Mouse (Mus musculus) ES-E14 (cell line): Measurements from ENCODE around the gene Slx4ip. TPM values are rescaled to one million over a fixed set of nuclear protein-coding genes. Genes with fewer than 3 reads are reported as not detected.

Experiments used
- DNase-seq: peaks from one replicate; pipeline ENCODE4 v3.0.0-alpha.2; 2013; ENCODE audit warnings: low read depth, low spot score
- H3K27ac ChIP-seq: 2 replicates; pipeline ENCODE4 v1.5.1; 2012; ENCODE audit warnings: low read depth, mild to moderate bottlenecking, low read length, moderate library complexity, mixed read lengths; ENCODE audit not compliant: poor library complexity, insufficient read depth, severe bottlenecking
- H3K36me3 ChIP-seq: 2 replicates; pipeline ENCODE4 v1.6.1; 2012; ENCODE audit warnings: mild to moderate bottlenecking, low read length, moderate library complexity, mixed read lengths; ENCODE audit not compliant: control insufficient read depth, poor library complexity, insufficient read depth, severe bottlenecking
- H3K4me1 ChIP-seq, 2 experiments: fragments of 150-350 bp in 1 of 2; sonication (generic) in 1 of 2; 2 replicates each; pipeline ENCODE4 v1.6.1; 2012; ENCODE audit warnings: low read length in 2 of 2, mild to moderate bottlenecking in 1 of 2, mixed read lengths in 1 of 2; ENCODE audit not compliant: control insufficient read depth in 2 of 2, insufficient read depth in 2 of 2, poor library complexity in 1 of 2
- H3K4me3 ChIP-seq, 2 experiments: fragments of 150-350 bp in 1 of 2; sonication (generic) in 1 of 2; 2 replicates each; pipeline ENCODE4 v1.5.1; 2012; ENCODE audit warnings: low read length in 2 of 2, low read depth in 1 of 2, mild to moderate bottlenecking in 1 of 2, mixed read lengths in 1 of 2; ENCODE audit not compliant: insufficient read depth in 1 of 2, poor library complexity in 1 of 2, severe bottlenecking in 1 of 2
- H3K9ac ChIP-seq: 2 replicates; pipeline ENCODE4 v1.6.1; 2012; ENCODE audit warnings: low read depth, mild to moderate bottlenecking, low read length, mixed read lengths; ENCODE audit not compliant: poor library complexity, insufficient read depth, severe bottlenecking
- H3K9me3 ChIP-seq: fragments of 150-350 bp; sonication (generic); 2 replicates; pipeline ENCODE4 v1.6.1; 2012; ENCODE audit warnings: low read depth, mild to moderate bottlenecking, low read length; ENCODE audit not compliant: control insufficient read depth, insufficient read depth
- CHD2 ChIP-seq: IDR thresholded peaks from 2 replicates; pipeline ENCODE4 v1.6.1; 2014; ENCODE audit warnings: mild to moderate bottlenecking, low read depth, low read length, inconsistent platforms
- HCFC1 ChIP-seq: IDR thresholded peaks from 2 replicates; pipeline ENCODE4 v1.6.1; 2012; ENCODE audit warnings: low read length, inconsistent platforms, borderline replicate concordance; ENCODE audit not compliant: insufficient read depth
- MAFK ChIP-seq: IDR thresholded peaks from 2 replicates; pipeline ENCODE4 v1.6.1; 2014; ENCODE audit warnings: mild to moderate bottlenecking, low read depth, low read length, inconsistent platforms; ENCODE audit not compliant: insufficient read depth
- ZC3H11A ChIP-seq: IDR thresholded peaks from 2 replicates; pipeline ENCODE4 v1.6.1; 2012; ENCODE audit warnings: low read depth, mild to moderate bottlenecking, inconsistent platforms, low read length, borderline replicate concordance
- ZNF384 ChIP-seq: IDR thresholded peaks from 2 replicates; pipeline ENCODE4 v1.6.1; 2012; ENCODE audit warnings: low read depth, low read length, inconsistent platforms
- in situ Hi-C, 2 experiments: fragments of 600-800 bp; cut with MboI; formaldehyde crosslinking; loops; one replicate each; pipeline ENCODE4 v1.15.1; 2025; ENCODE audit warnings: low sequenced_read_pairs in 2 of 2, inconsistent platforms in 1 of 2; ENCODE audit not compliant: unreplicated experiment in 2 of 2
- total RNA-seq: library from RNA; depleted of rRNA; stranded (reverse); fragments of 300-350 nt; gene quantifications from 2 replicates; pipeline ENCODE4 v1.2.3, GENCODE M21; 2012

Gene Slx4ip
- total RNA-seq, 1 experiment = 8.1 TPM

DNA sequence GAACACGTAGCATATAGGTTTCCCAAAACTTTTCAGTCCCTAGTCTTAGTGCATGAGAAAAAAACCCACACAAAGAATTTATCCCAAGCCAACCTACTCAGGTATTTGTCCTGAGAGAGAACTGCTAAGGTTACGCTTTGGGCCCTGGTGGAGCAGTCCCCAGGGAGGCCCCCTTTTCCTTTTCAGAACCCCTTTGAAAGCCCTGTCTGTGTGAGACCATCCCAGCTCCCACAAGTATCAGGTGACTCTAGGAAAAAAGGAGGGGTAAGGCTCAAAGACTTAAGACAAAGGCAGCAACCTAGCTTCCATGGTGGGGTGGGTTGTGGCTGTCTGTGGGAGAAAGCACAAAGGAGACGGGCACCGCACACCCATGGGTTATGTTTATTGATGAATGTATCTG lies 216.2 kb downstream of the Slx4ip start:
- Histone ChIP-seq H3K36me3 (no peaks in the 10 kb centered on the region), H3K4me3 (no peak overlapping the region), H3K9me3 (no peaks in the 10 kb centered on the region), H3K9ac (no peak overlapping the region), H3K4me1 (peaks cover 2 to 13% of the 10 kb centered on the region in 2 experiments; a peak in 1 of 4 replicates), H3K27ac (no peak overlapping the region)
- DNase-seq = no peak
- no peak for TF ChIP-seq MAFK
- in situ Hi-C loops = loop anchor here in 1 of 2 experiments (25.0 kb wide), 1 partner anchor 830 kb away; no protein-coding TSS in a partner anchor

DNA sequence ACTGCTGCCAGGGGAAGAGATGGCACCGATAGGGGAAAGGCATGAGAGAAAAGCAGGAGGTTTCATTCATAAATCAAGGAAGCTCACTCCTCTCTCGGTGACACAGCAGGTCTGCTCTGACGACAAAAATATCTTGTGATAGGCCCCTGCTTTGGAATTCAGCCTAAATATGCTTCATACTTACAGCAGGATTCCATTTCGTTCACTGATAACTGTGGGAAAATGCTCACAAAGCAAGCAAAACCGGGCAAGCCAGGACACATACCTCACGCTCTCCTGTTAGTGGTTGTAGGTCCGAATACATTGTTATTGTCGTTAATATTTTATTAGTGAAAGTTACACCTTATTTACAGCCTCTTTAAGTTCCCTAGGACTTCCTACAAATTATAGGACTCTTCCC lies 216.9 kb downstream of the Slx4ip start:
- H3K9ac ChIP-seq = no peak overlapping the region
- H3K36me3 ChIP-seq = no peaks in the 10 kb centered on the region
- no peak for DNase-seq
- in situ Hi-C loops = loop anchor here in 1 of 2 experiments (25.0 kb wide), 1 partner anchor 829 kb away; no protein-coding TSS in a partner anchor
- no peaks in the 10 kb centered on the region for H3K9me3 ChIP-seq
- peaks cover 3 to 13% of the 10 kb centered on the region in 2 experiments; a peak in 2 of 4 replicates for H3K4me1 ChIP-seq
- H3K27ac ChIP-seq = no peak overlapping the region
- TF ChIP-seq MAFK (no peak), ZC3H11A (no peak), CHD2 (no peak), ZNF384 (no peak), HCFC1 (no peak)
- H3K4me3 ChIP-seq = no peak overlapping the region

DNA sequence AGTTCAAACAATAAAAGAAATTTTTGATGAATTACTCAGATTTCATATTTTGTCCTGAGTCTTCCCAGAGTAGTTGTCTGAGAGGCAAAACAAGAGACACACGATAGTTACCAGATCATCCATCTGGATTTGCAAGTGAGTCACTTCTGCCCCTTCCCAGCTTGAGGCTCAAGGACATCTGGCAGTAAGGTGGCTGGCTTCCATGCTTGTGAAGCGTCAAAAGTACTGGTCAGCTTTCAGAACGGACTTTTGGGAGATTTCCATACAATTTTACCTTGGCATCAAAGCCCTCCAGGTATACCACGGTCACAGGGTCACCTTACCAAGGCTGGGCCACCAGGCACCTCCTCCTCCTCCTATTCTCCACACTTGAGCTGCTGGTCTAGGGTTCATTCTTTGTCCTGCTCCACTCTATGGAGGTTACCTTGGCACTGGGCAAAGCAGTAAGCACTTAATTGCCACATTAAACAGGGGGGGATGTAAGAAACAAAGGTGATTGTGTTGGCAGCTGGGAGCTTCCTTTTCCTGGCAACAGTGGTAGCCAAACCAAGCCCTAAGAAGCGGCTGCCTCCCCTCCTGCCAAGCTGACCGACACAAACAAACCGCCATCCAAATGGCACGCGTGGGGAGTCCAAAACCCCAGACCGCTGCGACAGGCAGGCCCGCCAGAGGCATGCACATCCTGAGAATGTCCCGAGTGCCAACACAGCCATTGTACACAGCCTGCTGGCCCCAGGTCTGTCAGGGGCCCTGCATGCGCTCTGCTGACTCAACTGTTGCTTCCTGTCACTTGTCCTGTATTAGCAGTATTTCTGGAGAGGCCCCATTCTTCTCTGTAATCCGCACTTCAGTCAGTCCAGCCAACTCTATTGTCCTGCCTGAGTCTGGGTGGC lies 218.5 kb downstream of the Slx4ip start:
- DNase-seq = no peak
- peaks cover 4 to 13% of the 10 kb centered on the region in 2 experiments; a peak in 2 of 4 replicates for H3K4me1 ChIP-seq
- in situ Hi-C loops = loop anchor here in 1 of 2 experiments (25.0 kb wide), 1 partner anchor 828 kb away; no protein-coding TSS in a partner anchor
- no peaks in the 10 kb centered on the region for H3K36me3 ChIP-seq
- H3K9ac ChIP-seq = peak overlapping the region; percentile 51; the same call in 1 of the 2 replicates
- TF ChIP-seq ZNF384 (no peak), CHD2 (no peak), HCFC1 (no peak), ZC3H11A (no peak), MAFK (no peak)
- H3K27ac ChIP-seq = no peak overlapping the region
- H3K9me3 ChIP-seq = no peaks in the 10 kb centered on the region
- peak overlapping the region; percentile 46 to 52 for H3K4me3 ChIP-seq

DNA sequence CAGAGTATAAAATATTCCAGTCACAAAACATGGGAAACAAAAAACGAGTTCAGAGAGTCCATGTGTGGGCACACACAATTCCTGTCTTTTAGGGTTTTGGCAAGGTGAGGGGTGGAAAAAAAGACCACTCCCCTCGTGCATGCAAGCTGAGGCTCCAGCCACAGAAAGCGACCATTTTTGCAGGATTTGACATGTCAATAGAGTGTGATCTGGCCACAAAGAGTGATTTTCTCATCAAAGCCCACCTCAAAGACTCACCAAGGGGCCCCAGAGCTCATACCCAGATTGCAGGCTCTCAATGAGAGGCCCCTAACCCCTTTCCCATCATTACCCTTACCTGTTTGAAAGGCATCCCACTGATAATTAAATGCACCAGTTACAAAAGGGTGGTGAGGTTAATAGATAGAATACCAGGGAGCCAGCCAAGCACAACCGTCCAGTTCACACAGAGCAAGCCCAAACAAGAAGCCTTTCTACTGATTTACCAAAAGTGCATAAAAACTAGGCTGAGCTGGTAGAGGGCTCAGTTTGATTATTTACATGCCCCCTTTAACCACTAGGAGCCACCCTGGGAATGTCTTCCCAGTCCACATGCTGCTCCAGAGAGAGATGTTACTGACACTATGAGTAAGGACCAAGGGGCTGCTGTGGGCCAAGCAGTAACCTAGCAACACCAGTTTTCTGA lies 219.3 kb downstream of the Slx4ip start:
- no peak for DNase-seq
- Histone ChIP-seq H3K4me3 (peak overlapping the region in 1 of 2 experiments; percentile 52; a peak in 1 of 4 replicates), H3K27ac (no peak overlapping the region), H3K9ac (no peak overlapping the region), H3K9me3 (no peaks in the 10 kb centered on the region), H3K36me3 (no peaks in the 10 kb centered on the region), H3K4me1 (peaks cover 4 to 13% of the 10 kb centered on the region in 2 experiments; a peak in 2 of 4 replicates)
- no peak for TF ChIP-seq CHD2
- TF ChIP-seq ZNF384 = no peak
- in situ Hi-C loops = loop anchor here in 1 of 2 experiments (25.0 kb wide), 1 partner anchor 827 kb away; no protein-coding TSS in a partner anchor
